Mouse (Mus musculus): ENCODE measurements around the gene Olfr934. TPM values are rescaled to one million over a fixed set of nuclear protein-coding genes. Genes with fewer than 3 reads are reported as not detected.
A peak's percentile ranks its signal among the peaks of the same experiment; 100 is the strongest.

The Olfr934 gene
- not detected in 2 replicates for polyA plus RNA-seq (2015; fragmentation: Nextera tagmentation; extraction: Ambion mirVana)

GRCm38 (mm10) chr9:38988215-38988614 lies at the start of gene Olfr934:
Olfr934 (minus strand) TSS chr9:38988315.
- Histone ChIP-seq H3K4me3 (no peak within 1 kb of the TSS), H3K4me2 (no peak within 1 kb of the TSS), H3K27me3 (no peaks in the 10 kb centered on the region), H3K4me1 (no peaks in the 10 kb centered on the region), H3K36me3 (no peaks in the 10 kb centered on the region), H3K9ac (no peak within 1 kb of the TSS), H3K9me3 (no peaks in the 10 kb centered on the region), H3K27ac (no peak within 1 kb of the TSS)
- 87% methylated on average over 2 of the region's 2 CpGs for WGBS
- ATAC-seq (ENCODE audit: insufficient number of reproducible peaks, low FRiP score, low TSS enrichment, low read depth) = no peak

GRCm38 (mm10) chr9:39023277-39023676 lies 35.2 kb upstream of the Olfr934 start, which contains the start of gene Olfr146:
Olfr146 (minus strand) TSS chr9:39023377.
- no peak within 1 kb of the TSS for H3K4me3 ChIP-seq
- no peak within 1 kb of the TSS for H3K4me2 ChIP-seq
- H3K27ac ChIP-seq = no peak within 1 kb of the TSS
- H3K36me3 ChIP-seq = no peaks in the 10 kb centered on the region
- no peak for ATAC-seq (ENCODE audit: insufficient number of reproducible peaks, low FRiP score, low TSS enrichment, low read depth)
- WGBS = 75% methylated on average over 1 of the region's 1 CpGs
- H3K27me3 ChIP-seq = no peaks in the 10 kb centered on the region
- H3K4me1 ChIP-seq = no peaks in the 10 kb centered on the region
- no peak within 1 kb of the TSS for H3K9ac ChIP-seq
- H3K9me3 ChIP-seq = no peaks in the 10 kb centered on the region

- no peak within 1 kb of the TSS for H3K4me3 ChIP-seq
- no peaks in the 10 kb centered on the region for H3K9me3 ChIP-seq
- no peak within 1 kb of the TSS for H3K4me2 ChIP-seq
- H3K27me3 ChIP-seq = no peaks in the 10 kb centered on the region
- H3K9ac ChIP-seq = no peak within 1 kb of the TSS
- 62% methylated on average over 2 of the region's 2 CpGs for WGBS
- no peaks in the 10 kb centered on the region for H3K4me1 ChIP-seq
- H3K27ac ChIP-seq = no peak within 1 kb of the TSS
- H3K36me3 ChIP-seq = no peaks in the 10 kb centered on the region
- no peak for ATAC-seq (ENCODE audit: insufficient number of reproducible peaks, low FRiP score, low TSS enrichment, low read depth)
Observed at GRCm38 (mm10) chr9:38999583-38999982, 11.5 kb upstream of the Olfr934 start, which contains the start of gene Olfr935. Olfr935 (minus strand) TSS chr9:38999683.

- Histone ChIP-seq H3K27me3 (no peaks in the 10 kb centered on the region), H3K27ac (no peak within 1 kb of the TSS), H3K9ac (no peak within 1 kb of the TSS), H3K4me1 (no peaks in the 10 kb centered on the region), H3K36me3 (no peaks in the 10 kb centered on the region), H3K4me2 (no peak within 1 kb of the TSS), H3K9me3 (no peaks in the 10 kb centered on the region), H3K4me3 (no peak within 1 kb of the TSS)
- ATAC-seq (ENCODE audit: insufficient number of reproducible peaks, low FRiP score, low TSS enrichment, low read depth) = no peak
- 72% methylated on average over 4 of the region's 4 CpGs for WGBS
Observed at GRCm38 (mm10) chr9:38972013-38972412, 16.1 kb downstream of the Olfr934 start, which contains the start of gene Olfr933. Olfr933 (plus strand) TSS chr9:38972313.

- no peak overlapping the region for H3K9ac ChIP-seq
- H3K4me3 ChIP-seq = no peak overlapping the region
- H3K9me3 ChIP-seq = no peaks in the 10 kb centered on the region
- no peaks in the 10 kb centered on the region for H3K4me1 ChIP-seq
- 0 out of 2 replicates have a peak overlapping the region, but pooled peaks have one; percentile 17 for H3K4me2 ChIP-seq
- ATAC-seq (ENCODE audit: insufficient number of reproducible peaks, low FRiP score, low TSS enrichment, low read depth) = no peak
- no peaks in the 10 kb centered on the region for H3K27me3 ChIP-seq
- no peaks in the 10 kb centered on the region for H3K36me3 ChIP-seq
- H3K27ac ChIP-seq = no peak overlapping the region
- WGBS = 77% methylated on average over 4 of the region's 4 CpGs
Observed at GRCm38 (mm10) chr9:38954124-38954416, 34.0 kb downstream of the Olfr934 start.

GRCm38 (mm10) chr9:38953401-38954123 lies 34.6 kb downstream of the Olfr934 start:
- no peaks in the 10 kb centered on the region for H3K9me3 ChIP-seq
- no peak for ATAC-seq (ENCODE audit: insufficient number of reproducible peaks, low FRiP score, low TSS enrichment, low read depth)
- 0 out of 2 replicates have a peak overlapping the region, but pooled peaks have one; percentile 17 for H3K4me2 ChIP-seq
- WGBS = 27% methylated on average over 7 of the region's 7 CpGs
- no peak overlapping the region for H3K27ac ChIP-seq
- H3K27me3 ChIP-seq = no peaks in the 10 kb centered on the region
- H3K4me3 ChIP-seq = no peak overlapping the region
- H3K36me3 ChIP-seq = no peaks in the 10 kb centered on the region
- H3K4me1 ChIP-seq = no peaks in the 10 kb centered on the region
- H3K9ac ChIP-seq = no peak overlapping the region

Other genes with a start within 250 kb of the Olfr934 start
- gene Olfr920, start 236.0 kb downstream of the Olfr934 start, polyA plus RNA-seq (2015; fragmentation: Nextera tagmentation; extraction: Ambion mirVana) = 0.05 TPM in 2 replicates
- not detected in 2 replicates for gene Olfr921, start 215.2 kb downstream of the Olfr934 start, polyA plus RNA-seq (2015; fragmentation: Nextera tagmentation; extraction: Ambion mirVana)
- not detected in 2 replicates for gene Olfr922, start 173.7 kb downstream of the Olfr934 start, polyA plus RNA-seq (2015; fragmentation: Nextera tagmentation; extraction: Ambion mirVana)
- not detected in 2 replicates for gene Olfr923, start 161.8 kb downstream of the Olfr934 start, polyA plus RNA-seq (2015; fragmentation: Nextera tagmentation; extraction: Ambion mirVana)
- not detected in 2 replicates for gene Olfr924, start 143.9 kb downstream of the Olfr934 start, polyA plus RNA-seq (2015; fragmentation: Nextera tagmentation; extraction: Ambion mirVana)
- not detected in 2 replicates for gene Olfr26, start 133.3 kb downstream of the Olfr934 start, polyA plus RNA-seq (2015; fragmentation: Nextera tagmentation; extraction: Ambion mirVana)
- not detected in 2 replicates for gene Olfr926, start 111.2 kb downstream of the Olfr934 start, polyA plus RNA-seq (2015; fragmentation: Nextera tagmentation; extraction: Ambion mirVana)
- not detected in 2 replicates for gene Olfr930, start 58.5 kb downstream of the Olfr934 start, polyA plus RNA-seq (2015; fragmentation: Nextera tagmentation; extraction: Ambion mirVana)
- gene Olfr933, start 16.0 kb downstream of the Olfr934 start, polyA plus RNA-seq (2015; fragmentation: Nextera tagmentation; extraction: Ambion mirVana) = not detected in 2 replicates
- not detected in 2 replicates for gene Olfr935, start 11.4 kb upstream of the Olfr934 start, polyA plus RNA-seq (2015; fragmentation: Nextera tagmentation; extraction: Ambion mirVana)
- gene Olfr146, start 35.1 kb upstream of the Olfr934 start, polyA plus RNA-seq (2015; fragmentation: Nextera tagmentation; extraction: Ambion mirVana) = not detected in 2 replicates
- gene Olfr937, start 76.6 kb upstream of the Olfr934 start, polyA plus RNA-seq (2015; fragmentation: Nextera tagmentation; extraction: Ambion mirVana) = not detected in 2 replicates
- gene Olfr938, start 90.6 kb upstream of the Olfr934 start, polyA plus RNA-seq (2015; fragmentation: Nextera tagmentation; extraction: Ambion mirVana) = not detected in 2 replicates
- gene Olfr27, start 139.8 kb upstream of the Olfr934 start, polyA plus RNA-seq (2015; fragmentation: Nextera tagmentation; extraction: Ambion mirVana) = not detected in 2 replicates
- gene Olfr943, start 178.0 kb upstream of the Olfr934 start, polyA plus RNA-seq (2015; fragmentation: Nextera tagmentation; extraction: Ambion mirVana) = not detected in 2 replicates
- not detected in 2 replicates for gene Olfr944, start 213.6 kb upstream of the Olfr934 start, polyA plus RNA-seq (2015; fragmentation: Nextera tagmentation; extraction: Ambion mirVana)